Mouse (Mus musculus): ENCODE measurements around the gene Setd1b.
"Not testable (repeated sequence)": the region's sequence is repeated elsewhere in the genome, so short reads cannot be mapped to it uniquely, and the experiment has no call there.

Setd1b gene

DNA sequence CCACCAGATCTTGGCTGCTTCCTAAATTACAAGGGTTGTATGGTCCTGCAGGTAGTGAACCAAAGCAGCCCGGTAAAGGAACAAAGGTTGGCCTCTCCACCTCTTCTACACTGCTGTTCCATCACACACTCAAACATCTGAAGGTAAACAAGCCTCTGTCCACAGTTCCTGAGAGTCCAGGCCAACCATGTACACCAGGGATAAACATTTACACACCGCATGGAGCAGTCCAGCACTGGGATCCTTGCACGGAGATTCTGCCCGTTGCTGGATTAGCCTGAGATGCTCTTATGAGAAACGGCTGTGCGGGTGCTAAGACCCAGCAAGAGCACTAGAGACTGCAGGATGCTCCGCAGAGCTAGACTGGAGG, 59.5 kb downstream of the Setd1b start:
- in situ Hi-C loops (cut with MboI): no loop called here

DNA sequence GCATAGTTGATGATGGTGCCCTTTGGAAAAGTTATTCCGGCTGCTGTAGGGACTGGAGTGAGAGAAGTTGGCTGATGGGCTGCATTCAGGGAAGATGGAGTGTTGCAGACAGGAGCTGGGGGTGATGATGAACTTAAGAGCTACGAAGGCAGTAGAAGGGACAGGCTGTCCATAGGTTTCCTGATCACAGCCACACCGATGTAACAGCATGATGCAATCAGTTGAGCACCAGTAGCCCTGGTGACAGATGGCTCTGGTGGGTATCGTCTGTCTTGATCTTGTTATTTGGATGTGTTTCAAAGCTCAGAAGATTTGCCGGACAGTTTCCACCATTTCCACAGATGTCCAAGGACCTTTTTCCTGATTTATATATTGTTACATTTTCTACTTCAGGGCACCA, 60.0 kb downstream of the Setd1b start:
- in situ Hi-C loops (cut with MboI): no loop called here

DNA sequence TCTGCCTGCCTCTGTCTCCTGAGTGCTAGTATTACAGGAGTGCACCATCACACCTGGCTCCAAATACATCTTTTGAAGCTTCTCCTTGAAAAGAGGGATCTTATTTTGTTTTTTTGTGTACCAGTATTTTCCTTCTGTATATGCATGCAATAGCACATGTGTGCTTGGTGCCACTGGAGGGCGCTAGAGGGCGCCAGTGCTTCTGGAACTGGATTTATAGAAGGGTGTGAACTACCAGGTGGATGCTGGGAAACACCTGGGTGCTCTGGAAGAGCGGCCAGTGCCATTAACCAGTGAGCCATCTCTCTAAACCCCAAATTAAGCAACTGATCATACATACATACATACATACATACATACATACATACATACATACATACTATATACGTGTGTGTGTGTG, 60.8 kb downstream of the Setd1b start:
- in situ Hi-C loops (cut with MboI): not testable (repeated sequence)

DNA sequence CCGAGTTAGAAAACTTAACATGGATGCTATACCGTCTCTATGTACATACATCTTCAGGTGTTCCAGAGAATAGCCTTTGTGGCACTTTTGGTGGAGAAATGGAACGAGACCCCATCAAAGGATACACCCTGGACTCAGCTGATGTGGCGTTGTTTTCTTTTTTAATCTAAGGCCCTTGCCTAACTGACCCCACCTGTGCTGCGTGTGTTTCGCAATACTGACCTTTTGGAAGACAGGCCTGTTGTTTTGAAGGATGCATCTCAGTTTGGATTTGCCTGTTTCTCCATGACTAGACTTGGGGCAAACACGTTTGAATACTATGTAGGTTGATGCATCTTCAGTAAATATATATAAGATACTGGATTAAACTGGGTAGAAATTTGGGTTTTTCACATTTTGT, 61.6 kb downstream of the Setd1b start:
- in situ Hi-C loops (cut with MboI): not testable (repeated sequence)
